In genomic region chr9:117654626-117655025, GRCm38 (mm10) we compare ENCODE assay signal across 19 mouse cellular contexts. TPM values are rescaled to one million over a fixed set of nuclear protein-coding genes. Genes with fewer than 3 reads are reported as not detected.
"Had no signal": no experiment of that assay in that cellular context is flagged by ENCODE, and none has a peak within 500 bp of the region (broad histone marks: within the 10 kb centered on the region; RNA-seq: fewer than 3 reads in every experiment).

No protein-coding gene starts in this region.

- H3K4me2 ChIP-seq: limb, embryonic 12.5 days; limb, embryonic 15.5 days; liver, embryonic 11.5 days; neural tube, embryonic 13.5 days had no signal

- H3K36me3 ChIP-seq: limb, embryonic 12.5 days; limb, embryonic 15.5 days; neural tube, embryonic 13.5 days had no signal

- H3K4me3 ChIP-seq: limb, embryonic 12.5 days; limb, embryonic 15.5 days; myocyte; neural tube, embryonic 13.5 days had no signal

- H3K4me1 ChIP-seq: limb, embryonic 12.5 days; limb, embryonic 15.5 days; neural tube, embryonic 13.5 days had no signal

- DNase-seq: kidney, adult 2 months; kidney, postnatal 14 days; kidney, postnatal 4 days; left cerebral cortex, postnatal 4 days; liver, postnatal 0 days; midbrain, embryonic 14.5 days; retina, postnatal 1 day; right cerebral cortex, postnatal 25 days; spleen, adult 18-20 months; thymus, adult 18-20 months; thymus, postnatal 36 days had no signal

- H3K27me3 ChIP-seq: limb, embryonic 12.5 days; limb, embryonic 15.5 days; neural tube, embryonic 13.5 days had no signal

- H3K27ac ChIP-seq: limb, embryonic 12.5 days; limb, embryonic 15.5 days; liver, embryonic 14.5 days; macrophage; neural tube, embryonic 13.5 days had no signal

- ATAC-seq: intestine, postnatal 0 days; liver, postnatal 0 days had no signal

- H3K9me3 ChIP-seq: limb, embryonic 12.5 days; limb, embryonic 15.5 days; neural tube, embryonic 13.5 days had no signal

- H3K9ac ChIP-seq: limb, embryonic 12.5 days; limb, embryonic 15.5 days; liver, embryonic 14.5 days; liver, postnatal 0 days; neural tube, embryonic 13.5 days had no signal

RNA-seq across cellular contexts. Expression of gene Rbms3, which starts 24.9 kb away (rescaled TPM):
- polyA plus RNA-seq: macrophage had no signal
